Mouse (Mus musculus) bone marrow macrophage, adult 2 months (primary cell): ENCODE results near the gene Plcd3. TPM values are rescaled to one million over a fixed set of nuclear protein-coding genes. Genes with fewer than 3 reads are reported as not detected.

Experiments
- H3K27ac ChIP-seq: 2 replicates; pipeline ENCODE4 v1.5.1; 2012; ENCODE audit warnings: low read depth, low read length; ENCODE audit not compliant: insufficient read depth
- H3K4me1 ChIP-seq: 2 replicates; pipeline ENCODE4 v1.6.1; 2012; ENCODE audit warnings: low read length; ENCODE audit not compliant: control insufficient read depth, insufficient read depth
- H3K4me3 ChIP-seq: 2 replicates; pipeline ENCODE4 v1.5.1; 2012; ENCODE audit warnings: mild to moderate bottlenecking, low read length, moderate library complexity; ENCODE audit not compliant: insufficient read depth
- CTCF ChIP-seq: IDR thresholded peaks from 2 replicates; pipeline ENCODE4 v1.5.1; 2012; ENCODE audit warnings: low read depth, mild to moderate bottlenecking, low read length, moderate library complexity
- POLR2A ChIP-seq: IDR thresholded peaks from 2 replicates; pipeline ENCODE4 v1.6.1; 2012; ENCODE audit warnings: mild to moderate bottlenecking, low read depth, low read length, borderline replicate concordance
- polyA plus RNA-seq: library from polyadenylated mRNA; stranded (reverse); fragments of >200 nt; gene quantifications from 2 replicates; pipeline ENCODE4 v1.2.4, GENCODE M21; 2012; ENCODE audit not compliant: missing spikeins, insufficient read depth, insufficient read length

Gene Plcd3
- polyA plus RNA-seq, 1 experiment, result 1.7 TPM

DNA sequence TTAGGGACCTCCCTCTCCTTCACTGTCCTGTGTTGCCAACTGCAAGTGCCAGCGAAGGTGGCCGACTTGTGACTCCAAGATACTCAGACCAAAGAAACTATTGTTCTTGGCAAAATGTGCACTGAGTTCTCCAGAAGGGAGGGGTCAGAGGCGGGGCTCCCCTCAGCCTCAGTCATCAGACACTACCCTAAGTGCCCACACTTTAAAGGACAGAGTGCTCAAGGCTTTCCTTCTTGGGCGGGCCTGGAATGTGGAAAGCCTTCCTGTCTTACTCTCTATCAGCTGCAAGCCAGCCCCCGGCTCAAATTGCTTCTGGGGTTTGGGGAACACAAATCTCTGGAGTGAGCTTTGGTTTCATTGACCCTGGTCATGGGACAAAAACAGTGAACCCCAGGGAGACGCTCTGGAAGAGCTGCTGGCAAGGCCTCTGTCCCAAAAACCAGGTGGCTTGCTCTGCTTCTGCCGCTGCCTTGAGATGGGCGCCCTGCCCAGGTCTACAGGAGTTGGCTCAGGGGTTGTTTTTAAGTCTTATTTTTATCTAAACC, 33.9 kb downstream of the Plcd3 start:
- H3K4me3 ChIP-seq, result no peak overlapping the region
- no peak for TF ChIP-seq POLR2A
- no peak for TF ChIP-seq CTCF
- H3K4me1 ChIP-seq, result no peaks in the 10 kb centered on the region
- no peak overlapping the region for H3K27ac ChIP-seq

DNA sequence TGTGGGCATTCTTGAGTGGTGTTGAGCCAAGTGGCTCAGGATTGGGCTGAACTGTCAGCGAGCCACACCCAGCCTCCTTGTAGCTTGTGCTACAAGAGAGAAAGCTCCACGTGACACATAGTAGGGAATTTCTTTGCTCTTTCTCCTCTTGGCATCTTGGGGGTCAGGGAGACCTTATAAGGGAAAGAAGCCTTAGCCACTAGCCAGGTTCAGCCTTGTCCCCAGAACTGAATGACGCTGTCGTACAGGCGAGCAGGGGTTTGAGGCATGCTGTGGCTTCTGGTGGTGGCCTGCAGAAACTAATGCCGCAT, 34.5 kb downstream of the Plcd3 start:
- no peak overlapping the region for H3K4me3 ChIP-seq
- no peak overlapping the region for H3K27ac ChIP-seq
- H3K4me1 ChIP-seq, result no peaks in the 10 kb centered on the region
- TF ChIP-seq CTCF (no peak), POLR2A (no peak)

DNA sequence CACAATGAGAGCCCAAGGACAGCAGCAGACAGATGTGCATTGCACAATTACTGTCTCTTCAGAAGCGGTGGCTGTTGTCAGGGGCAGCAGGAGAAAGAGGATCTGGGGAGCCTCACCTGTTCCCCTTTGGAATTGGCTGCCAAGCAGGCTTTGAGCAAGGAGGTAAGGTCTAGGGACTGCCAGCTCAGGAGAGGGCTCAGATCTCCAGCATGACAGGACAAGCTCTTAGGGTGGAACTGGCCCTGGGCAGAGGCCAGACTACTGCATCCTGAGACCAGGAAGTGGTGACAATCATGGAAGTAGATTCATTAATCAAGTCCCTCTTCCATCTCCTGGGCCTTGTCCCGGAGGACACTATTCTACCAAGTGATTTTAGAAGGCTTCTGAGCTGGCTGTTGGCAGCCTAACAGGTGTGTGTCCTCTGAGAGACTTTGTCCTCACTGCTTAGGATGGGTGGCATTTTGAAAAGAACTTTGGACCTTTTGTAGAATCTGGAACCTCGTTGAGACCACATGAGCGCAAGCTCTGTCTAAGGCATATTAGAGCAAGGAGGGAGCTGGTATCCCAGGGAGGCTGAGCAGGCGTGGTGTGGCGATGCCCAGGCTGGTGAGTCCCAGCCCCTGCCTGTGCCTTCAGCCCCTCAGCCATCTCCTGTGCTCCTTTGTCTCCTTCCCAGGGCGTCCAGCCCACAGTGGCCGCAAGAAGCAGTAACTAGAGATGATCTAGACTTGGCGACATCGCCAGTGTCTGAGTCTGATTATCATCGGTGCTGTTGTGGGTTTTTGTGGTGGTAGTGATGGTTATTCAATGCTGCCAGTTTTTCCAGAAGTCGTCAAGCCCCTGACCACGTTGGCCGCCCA, 35.0 kb downstream of the Plcd3 start:
- Histone ChIP-seq H3K27ac (no peak overlapping the region), H3K4me1 (no peaks in the 10 kb centered on the region), H3K4me3 (no peak overlapping the region)
- TF ChIP-seq CTCF, result no peak
- no peak for TF ChIP-seq POLR2A

DNA sequence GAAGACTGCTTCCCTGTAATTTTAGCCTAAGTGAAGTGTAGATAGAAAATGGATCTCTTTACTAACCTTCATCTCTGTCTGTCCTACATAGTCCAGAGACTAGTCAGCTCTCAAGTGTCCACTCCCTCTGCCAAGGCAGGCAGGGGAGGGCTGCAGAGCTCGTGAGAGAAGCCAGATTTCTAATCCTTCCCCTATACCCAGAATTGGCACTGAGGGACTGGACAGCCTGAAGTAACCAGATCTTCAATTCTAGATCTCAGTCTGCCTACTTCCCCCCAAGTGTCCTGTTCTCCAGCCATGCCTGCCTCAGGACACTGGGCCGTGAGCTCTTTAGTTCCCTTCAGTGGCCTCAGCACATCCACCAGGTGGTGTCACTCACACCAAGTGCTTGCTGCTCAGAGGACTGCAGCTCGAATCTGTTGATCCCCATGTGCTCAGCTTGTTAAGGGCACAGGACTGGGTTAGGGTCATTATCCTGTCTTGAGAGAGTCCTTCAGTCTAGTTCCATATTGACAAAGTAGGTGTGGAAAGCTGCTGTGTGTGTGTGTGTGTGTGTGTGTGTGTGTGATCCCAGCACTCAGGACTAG, 42.9 kb downstream of the Plcd3 start:
- Histone ChIP-seq H3K4me3 (no peak overlapping the region), H3K4me1 (peaks cover 9% of the 10 kb centered on the region), H3K27ac (no peak overlapping the region)
- no peak for TF ChIP-seq POLR2A
- no peak for TF ChIP-seq CTCF

DNA sequence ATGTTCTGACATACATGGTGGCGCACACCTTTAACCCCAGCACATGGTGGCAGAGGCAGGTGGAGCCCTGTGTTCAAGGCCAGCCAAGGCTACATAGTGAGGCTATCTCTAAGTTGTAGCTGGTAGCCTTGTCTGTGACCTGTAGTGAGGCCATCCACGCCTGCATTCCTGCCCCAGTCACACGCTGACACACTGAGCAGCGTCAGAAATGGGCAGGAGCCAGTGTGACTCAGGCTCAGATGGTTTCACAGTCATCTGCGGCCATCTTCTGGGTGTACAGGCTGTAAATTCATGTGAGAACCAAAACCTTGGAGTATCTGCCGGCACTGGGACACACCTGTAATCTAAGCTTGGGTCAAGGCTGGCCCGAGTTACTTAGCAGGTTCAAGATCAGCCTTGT, 44.8 kb downstream of the Plcd3 start:
- TF ChIP-seq CTCF (no peak), POLR2A (no peak)
- H3K27ac ChIP-seq, result no peak overlapping the region
- no peak overlapping the region for H3K4me3 ChIP-seq
- peaks cover 23% of the 10 kb centered on the region for H3K4me1 ChIP-seq

DNA sequence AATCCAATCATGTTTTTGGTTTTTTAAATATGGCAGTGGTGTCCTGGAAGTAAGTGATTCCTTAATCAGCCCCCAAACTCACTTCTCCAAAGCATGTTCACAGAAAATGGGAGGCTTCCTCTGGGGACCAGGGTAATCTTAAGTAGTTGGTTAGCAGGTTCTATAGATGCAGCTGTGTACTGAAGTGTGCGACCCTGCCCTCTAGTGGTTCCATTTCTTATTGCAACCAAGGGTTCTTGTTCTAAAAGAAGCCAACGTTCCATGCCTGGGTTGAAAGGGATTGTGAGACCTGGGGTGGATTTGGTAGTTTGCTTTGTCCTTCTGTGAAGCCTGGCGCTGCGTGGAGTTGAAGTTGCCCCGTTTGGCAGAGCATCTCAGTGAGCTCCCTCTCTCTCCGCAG, 46.7 kb downstream of the Plcd3 start:
- H3K4me1 ChIP-seq, result peaks cover 35% of the 10 kb centered on the region
- H3K4me3 ChIP-seq, result no peak overlapping the region
- no peak overlapping the region for H3K27ac ChIP-seq
- TF ChIP-seq CTCF, result 0 out of 2 replicates have a peak, but pooled peaks have one; percentile 12
- no peak for TF ChIP-seq POLR2A

DNA sequence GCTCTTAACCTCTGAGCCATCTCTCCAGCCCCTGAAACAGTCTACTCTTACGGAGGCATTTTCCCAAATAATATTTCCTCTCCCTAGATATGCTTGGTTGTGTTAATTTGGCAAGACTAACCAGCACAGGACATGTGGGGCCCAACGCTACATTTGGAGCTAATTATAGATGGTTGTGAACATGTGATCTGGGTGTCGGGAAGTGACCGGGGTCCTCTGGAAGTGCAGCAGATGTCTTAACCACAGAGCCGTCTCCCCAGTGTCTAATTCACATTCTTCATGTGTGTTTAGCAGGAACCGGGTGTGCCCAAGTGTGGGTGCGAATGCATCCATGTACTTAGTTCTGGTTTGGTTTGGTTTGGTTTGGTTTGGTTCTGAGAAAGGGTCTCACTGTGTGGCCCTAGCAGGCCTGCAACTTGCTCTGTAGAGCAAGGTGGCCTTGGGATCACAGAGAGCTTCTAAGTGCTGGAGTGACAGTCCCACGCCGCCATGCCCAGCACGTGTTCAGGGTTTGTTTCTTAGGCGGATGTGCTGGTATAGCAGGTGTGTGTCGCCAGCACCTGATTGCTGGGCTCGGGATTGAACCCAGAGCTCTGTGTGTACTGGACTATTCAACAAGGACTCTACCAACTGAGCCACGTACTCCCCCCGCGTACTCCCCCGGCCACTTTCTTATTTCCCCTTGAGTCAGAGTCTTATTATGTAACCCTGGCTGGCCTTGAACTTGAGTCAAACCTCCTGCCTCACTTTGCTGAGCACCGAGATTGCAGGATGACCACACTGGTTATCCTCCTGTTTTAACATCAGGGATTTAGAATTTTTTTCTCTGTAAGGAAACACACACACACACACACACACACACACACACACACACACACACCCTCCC, 48.0 kb downstream of the Plcd3 start:
- no peak for TF ChIP-seq POLR2A
- TF ChIP-seq CTCF, result no peak
- H3K4me1 ChIP-seq, result peaks cover 35% of the 10 kb centered on the region
- peak overlapping the region; percentile 7; the same call in 1 of the 2 replicates for H3K4me3 ChIP-seq
- peak overlapping the region; percentile 86 for H3K27ac ChIP-seq

DNA sequence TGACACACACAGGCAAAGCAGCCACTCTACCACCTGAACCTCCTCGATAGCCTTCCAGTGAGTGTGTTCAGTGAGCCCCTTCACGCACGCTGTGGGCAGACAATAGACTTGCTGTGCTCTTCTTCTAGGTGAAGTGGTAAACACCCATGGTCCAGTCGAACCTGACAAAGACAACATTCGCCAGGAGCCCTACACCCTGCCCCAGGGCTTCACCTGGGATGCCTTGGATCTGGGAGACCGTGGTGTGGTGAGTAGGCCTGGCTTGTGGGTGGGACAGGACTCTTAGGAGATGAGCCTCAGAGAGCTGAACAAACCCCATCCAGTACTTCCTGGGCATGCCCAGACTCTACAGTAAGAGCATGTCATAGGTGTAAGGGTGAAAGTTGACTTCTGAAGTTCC, 49.4 kb downstream of the Plcd3 start:
- H3K4me3 ChIP-seq, result no peak overlapping the region
- TF ChIP-seq CTCF (no peak), POLR2A (no peak)
- H3K27ac ChIP-seq, result peak overlapping the region; percentile 59
- peaks cover 35% of the 10 kb centered on the region for H3K4me1 ChIP-seq

DNA sequence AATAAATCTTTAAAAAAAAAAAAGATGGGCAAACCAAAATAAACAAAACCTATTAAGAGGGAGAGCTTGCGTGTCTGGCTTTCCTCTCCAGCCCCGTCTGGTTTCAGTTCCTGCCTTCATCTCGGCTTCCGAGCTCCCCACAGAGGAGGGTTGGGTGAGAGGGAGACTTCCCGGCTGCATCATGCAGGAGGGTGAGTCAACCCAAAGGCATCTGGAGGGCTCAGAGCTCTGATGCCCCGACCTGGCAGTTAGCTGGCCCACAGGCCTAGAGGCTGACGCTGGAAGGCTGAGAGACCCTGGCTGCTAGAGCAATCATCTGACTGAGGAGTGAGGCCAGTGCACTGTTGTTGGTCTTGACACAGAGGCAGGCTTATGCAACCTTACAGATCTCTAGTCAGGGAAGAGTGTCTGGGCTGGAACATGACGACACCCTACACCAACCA, 50.2 kb downstream of the Plcd3 start:
- H3K4me3 ChIP-seq, result no peak overlapping the region
- H3K4me1 ChIP-seq, result peaks cover 35% of the 10 kb centered on the region
- peak overlapping the region; percentile 59 for H3K27ac ChIP-seq
- TF ChIP-seq POLR2A (no peak), CTCF (no peak)

DNA sequence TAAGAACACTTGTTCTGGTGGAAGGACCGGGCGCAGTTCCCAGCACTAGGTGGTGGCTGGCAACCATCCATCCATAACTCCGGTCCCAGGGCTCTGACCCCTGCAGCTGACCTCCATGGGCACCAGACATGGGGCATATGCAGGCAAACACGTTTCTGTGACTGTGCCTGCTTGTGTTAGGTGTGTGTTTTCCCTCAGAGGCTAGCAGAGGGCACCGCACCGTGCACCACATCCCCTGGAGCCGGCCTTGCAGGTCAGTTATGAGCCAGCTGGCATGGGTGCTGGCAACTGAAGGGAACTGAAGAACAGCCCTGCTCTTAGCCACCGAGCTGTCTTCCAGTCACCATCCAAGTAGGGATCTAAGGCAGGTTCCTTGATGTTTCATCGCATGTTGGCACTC, 51.3 kb downstream of the Plcd3 start:
- no peak for TF ChIP-seq CTCF
- no peak for TF ChIP-seq POLR2A
- Histone ChIP-seq H3K27ac (0 out of 2 replicates have a peak overlapping the region, but pooled peaks have one; percentile 22), H3K4me1 (peaks cover 35% of the 10 kb centered on the region), H3K4me3 (no peak overlapping the region)
